Mouse (Mus musculus): ENCODE measurements around the gene Plxna4. TPM values are rescaled to one million over a fixed set of nuclear protein-coding genes. Genes with fewer than 3 reads are reported as not detected.

The Plxna4 gene
- polyA plus RNA-seq, 1 experiment from 2014 or later: 1.9 TPM

DNA sequence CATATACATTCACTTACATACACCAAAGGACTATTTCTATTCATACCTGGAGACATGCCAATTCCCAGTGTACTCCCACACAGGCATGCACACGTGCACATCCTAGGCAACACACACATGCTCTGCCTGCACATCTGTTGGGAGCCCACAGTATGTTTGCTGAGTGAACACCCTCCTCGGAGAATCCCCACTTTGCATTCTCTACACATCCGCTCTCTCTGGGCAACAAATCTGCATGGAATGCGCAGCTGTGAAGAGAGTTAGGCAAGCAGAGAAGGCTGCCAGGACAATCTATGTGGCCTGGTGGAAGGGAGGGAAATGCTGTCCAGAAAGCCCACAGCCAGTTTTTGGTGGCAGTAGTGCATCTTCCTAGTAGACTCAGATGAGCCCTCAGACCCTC is 123.9 kb downstream of the Plxna4 start:
- H3K9me3 ChIP-seq: no peaks in the 10 kb centered on the region
- H3K4me1 ChIP-seq: peaks cover 27% of the 10 kb centered on the region
- WGBS: 73% methylated on average over 4 of the region's 4 CpGs
- H3K36me3 ChIP-seq (replicated peaks): no peaks in the 10 kb centered on the region
- no peak for DNase-seq (ENCODE audit: low spot score)
- H3K27ac ChIP-seq (replicated peaks): no peak overlapping the region
- no peak overlapping the region for H3K4me3 ChIP-seq
- no peaks in the 10 kb centered on the region for H3K27me3 ChIP-seq (replicated peaks; ENCODE audit: low read depth, poor library complexity, severe bottlenecking)

DNA sequence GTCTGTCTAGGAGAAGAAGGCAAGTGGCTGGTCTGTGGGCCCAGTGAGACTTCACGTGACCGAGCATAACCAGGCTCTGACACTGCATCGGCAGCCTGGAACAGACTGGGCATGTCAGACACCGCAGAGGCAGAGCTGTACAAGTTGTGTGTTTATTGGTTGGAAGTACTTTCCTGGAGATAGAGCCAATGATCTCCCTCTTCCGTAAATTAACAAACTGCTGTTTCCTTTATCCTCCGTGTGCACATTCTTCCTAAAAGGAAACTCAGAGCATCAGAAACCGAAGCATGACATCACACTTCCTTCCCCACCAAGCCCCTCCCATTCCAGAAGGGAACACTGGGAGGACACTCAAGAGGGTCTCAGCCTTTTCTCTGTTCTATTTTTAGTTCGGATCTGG is 127.6 kb downstream of the Plxna4 start:
- Histone ChIP-seq H3K27me3 (replicated peaks; ENCODE audit: low read depth, poor library complexity, severe bottlenecking) (no peaks in the 10 kb centered on the region), H3K27ac (replicated peaks) (no peak overlapping the region), H3K4me3 (no peak overlapping the region), H3K36me3 (replicated peaks) (no peaks in the 10 kb centered on the region), H3K4me1 (peaks cover 24% of the 10 kb centered on the region), H3K9me3 (no peaks in the 10 kb centered on the region)
- DNase-seq (ENCODE audit: low spot score): no peak
- WGBS: 84% methylated on average over 8 of the region's 8 CpGs

DNA sequence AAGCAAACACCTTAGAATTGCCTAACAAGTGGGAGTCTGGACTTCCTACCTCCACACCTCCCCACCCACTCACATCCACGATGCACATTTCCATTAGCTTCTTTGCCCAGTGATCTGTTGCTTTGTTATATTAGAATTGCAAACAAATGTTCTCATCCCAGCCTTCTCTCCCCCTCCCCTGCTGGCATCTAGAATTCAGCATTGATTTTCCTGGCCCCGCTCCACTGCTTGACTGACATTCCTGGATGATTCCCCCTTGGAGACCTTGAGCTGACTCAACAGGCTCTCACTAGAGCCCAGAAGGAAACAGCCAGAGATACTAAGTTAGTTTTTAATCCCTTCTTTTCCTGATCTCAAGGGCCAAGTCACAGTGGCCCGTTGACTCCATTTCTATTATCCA is 131.4 kb downstream of the Plxna4 start:
- no peak overlapping the region for H3K27ac ChIP-seq (replicated peaks)
- no peak for DNase-seq (ENCODE audit: low spot score)
- peaks cover 15% of the 10 kb centered on the region for H3K4me1 ChIP-seq
- 80% methylated on average over 3 of the region's 3 CpGs for WGBS
- H3K9me3 ChIP-seq: no peaks in the 10 kb centered on the region
- H3K27me3 ChIP-seq (replicated peaks; ENCODE audit: low read depth, poor library complexity, severe bottlenecking): no peaks in the 10 kb centered on the region
- no peaks in the 10 kb centered on the region for H3K36me3 ChIP-seq (replicated peaks)
- H3K4me3 ChIP-seq: no peak overlapping the region

DNA sequence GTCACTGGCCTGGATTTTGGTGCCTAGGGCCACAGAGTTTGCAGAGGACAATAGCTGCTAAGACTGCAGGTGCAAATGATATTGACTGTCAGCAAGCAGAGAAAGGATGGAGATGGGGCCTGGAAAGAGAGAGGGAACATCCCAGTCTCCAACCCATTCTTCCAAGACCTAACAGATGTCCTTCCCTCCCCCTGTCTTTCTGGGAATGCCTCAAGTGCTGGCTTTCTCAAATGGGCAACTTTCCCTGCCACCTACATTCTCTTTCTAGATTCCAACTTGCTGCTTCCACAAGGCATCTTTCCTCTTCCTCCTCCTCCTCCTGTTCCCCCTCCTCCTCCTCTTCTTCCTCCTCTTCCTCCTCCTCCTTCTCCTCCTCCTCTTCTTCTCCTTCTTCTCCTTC is 136.1 kb downstream of the Plxna4 start:
- no peak overlapping the region for H3K27ac ChIP-seq (replicated peaks)
- H3K4me3 ChIP-seq: no peak overlapping the region
- no peaks in the 10 kb centered on the region for H3K27me3 ChIP-seq (replicated peaks; ENCODE audit: low read depth, poor library complexity, severe bottlenecking)
- H3K4me1 ChIP-seq: 0 out of 2 replicates have a peak, but pooled peaks cover 4% of the 10 kb centered on the region
- no peaks in the 10 kb centered on the region for H3K36me3 ChIP-seq (replicated peaks)
- no peaks in the 10 kb centered on the region for H3K9me3 ChIP-seq
- DNase-seq (ENCODE audit: low spot score): no peak

DNA sequence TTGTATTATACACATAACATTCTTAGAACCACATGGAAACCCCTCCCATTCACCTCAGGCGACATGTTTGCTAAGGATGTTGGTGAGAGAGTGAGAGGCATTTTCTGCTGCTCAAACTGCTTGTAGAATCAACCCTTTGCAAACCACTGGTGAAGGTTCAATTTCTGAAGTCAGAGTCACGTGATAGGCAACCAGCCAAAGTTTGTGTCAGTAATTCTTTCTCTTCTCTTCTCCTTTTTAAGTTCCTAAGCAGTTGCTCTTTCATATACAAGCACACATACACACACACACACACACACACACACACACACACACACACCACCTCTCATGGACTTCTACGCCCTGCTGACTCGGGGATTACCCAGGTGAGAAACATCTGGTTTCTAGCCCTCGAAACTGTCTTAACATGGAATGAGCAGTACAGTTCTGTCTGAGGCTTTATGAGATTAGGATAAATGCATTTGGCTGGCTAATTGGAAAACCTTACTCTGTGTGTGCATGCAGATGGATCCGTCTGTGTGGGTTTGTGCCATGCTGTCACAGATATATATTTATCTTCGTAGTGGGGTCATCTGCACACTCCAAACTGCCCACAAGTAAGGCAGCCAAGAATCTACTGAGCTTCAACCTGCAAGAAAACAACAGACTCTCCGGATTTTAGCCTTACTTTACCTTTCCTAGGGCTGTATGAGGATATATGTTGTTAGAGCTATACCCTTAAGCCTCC is 138.6 kb downstream of the Plxna4 start:
- no peak for DNase-seq (ENCODE audit: low spot score)
- Histone ChIP-seq H3K4me1 (peaks cover 16% of the 10 kb centered on the region), H3K36me3 (replicated peaks) (no peaks in the 10 kb centered on the region), H3K27me3 (replicated peaks; ENCODE audit: low read depth, poor library complexity, severe bottlenecking) (no peaks in the 10 kb centered on the region), H3K9me3 (no peaks in the 10 kb centered on the region), H3K27ac (replicated peaks) (no peak overlapping the region), H3K4me3 (no peak overlapping the region)
- 87% methylated on average over 8 of the region's 8 CpGs for WGBS

DNA sequence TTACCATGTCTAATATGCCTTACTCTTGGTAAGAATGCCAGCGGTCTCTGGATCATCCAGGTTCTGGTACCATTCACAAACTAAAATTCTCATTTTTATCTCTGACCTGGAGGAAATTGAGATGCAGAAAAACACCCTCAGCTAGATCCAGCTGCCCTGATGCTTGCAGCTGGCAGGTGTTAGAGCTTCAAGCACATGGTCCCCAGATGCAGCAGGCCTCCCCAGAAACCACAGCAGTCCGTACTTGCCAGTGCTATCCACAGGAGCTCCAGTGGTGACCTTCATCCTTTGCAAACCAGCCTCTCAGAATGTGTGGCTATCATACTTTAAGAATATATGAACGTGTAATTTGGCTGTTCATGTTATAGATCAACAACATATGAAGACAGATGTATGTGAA is 139.2 kb downstream of the Plxna4 start:
- Histone ChIP-seq H3K27me3 (replicated peaks; ENCODE audit: low read depth, poor library complexity, severe bottlenecking) (no peaks in the 10 kb centered on the region), H3K9me3 (no peaks in the 10 kb centered on the region), H3K4me3 (no peak overlapping the region), H3K36me3 (replicated peaks) (no peaks in the 10 kb centered on the region), H3K27ac (replicated peaks) (no peak overlapping the region), H3K4me1 (peaks cover 19% of the 10 kb centered on the region)
- DNase-seq (ENCODE audit: low spot score): peak; percentile 34
- 74% methylated on average over 3 of the region's 3 CpGs for WGBS

DNA sequence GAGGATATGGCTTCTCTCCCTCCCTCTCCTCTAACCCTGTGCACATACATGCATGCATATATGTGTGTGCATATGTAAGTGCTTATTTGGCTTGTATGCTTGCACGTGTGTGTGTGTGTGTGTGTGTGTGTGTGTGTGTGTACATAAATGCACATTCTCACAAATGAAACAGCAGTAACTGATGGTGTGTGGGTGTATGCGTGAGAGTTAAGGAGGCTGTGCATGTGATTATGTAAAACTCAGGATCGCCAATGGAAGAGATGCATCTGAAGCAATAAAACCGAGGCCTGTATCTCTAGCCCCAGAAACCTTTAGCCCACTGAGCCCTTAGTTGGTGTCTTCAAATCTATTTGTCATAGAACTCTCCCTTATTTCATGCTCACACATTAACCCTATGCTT is 141.7 kb downstream of the Plxna4 start:
- DNase-seq (ENCODE audit: low spot score): no peak
- Histone ChIP-seq H3K9me3 (no peaks in the 10 kb centered on the region), H3K27me3 (replicated peaks; ENCODE audit: low read depth, poor library complexity, severe bottlenecking) (no peaks in the 10 kb centered on the region), H3K4me1 (peaks cover 19% of the 10 kb centered on the region), H3K4me3 (no peak overlapping the region), H3K27ac (replicated peaks) (no peak overlapping the region), H3K36me3 (replicated peaks) (no peaks in the 10 kb centered on the region)
- 78% methylated on average over 4 of the region's 4 CpGs for WGBS

DNA sequence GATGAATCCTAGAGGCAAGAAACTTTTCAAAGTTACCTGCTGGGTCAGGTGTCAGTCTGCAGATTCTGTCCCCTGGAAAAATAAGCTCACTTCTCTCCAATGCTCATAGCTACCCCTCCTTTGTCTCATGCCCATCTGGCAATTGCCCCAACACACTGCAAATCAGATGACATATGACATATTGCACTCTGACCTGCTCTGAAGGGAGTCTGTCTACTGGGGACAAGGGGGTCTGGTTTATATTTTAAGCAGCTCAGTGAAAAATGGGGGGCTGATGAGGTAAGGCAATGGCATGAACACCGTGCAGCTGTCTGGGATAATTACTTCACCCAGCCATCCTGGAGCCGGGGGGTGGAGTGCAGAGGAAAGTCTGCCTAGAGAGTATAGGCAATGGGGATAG is 142.7 kb downstream of the Plxna4 start:
- H3K4me1 ChIP-seq: peaks cover 19% of the 10 kb centered on the region
- H3K9me3 ChIP-seq: no peaks in the 10 kb centered on the region
- H3K27me3 ChIP-seq (replicated peaks; ENCODE audit: low read depth, poor library complexity, severe bottlenecking): no peaks in the 10 kb centered on the region
- WGBS: 41% methylated on average over 2 of the region's 2 CpGs
- no peak overlapping the region for H3K4me3 ChIP-seq
- H3K27ac ChIP-seq (replicated peaks): no peak overlapping the region
- DNase-seq (ENCODE audit: low spot score): peak; percentile 29
- no peaks in the 10 kb centered on the region for H3K36me3 ChIP-seq (replicated peaks)

DNA sequence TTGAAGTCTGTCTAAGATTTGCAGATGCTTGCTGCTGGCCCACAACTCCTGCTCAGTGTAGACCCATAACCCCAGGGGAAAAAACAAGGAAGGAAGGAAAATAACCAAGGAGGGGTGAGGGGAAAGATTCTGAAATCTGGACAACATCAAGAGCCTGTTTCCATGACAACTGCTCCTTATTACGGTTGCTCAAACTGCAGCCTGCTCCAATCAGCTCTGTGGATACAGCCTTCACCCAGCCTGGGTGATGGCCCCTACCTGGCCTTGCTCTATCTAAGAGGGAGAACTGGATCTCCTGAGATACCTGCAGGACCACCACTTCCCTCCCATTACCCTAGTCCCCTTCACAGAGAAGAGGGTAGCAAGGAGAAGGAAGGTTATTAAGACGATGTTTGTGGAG is 143.6 kb downstream of the Plxna4 start:
- H3K36me3 ChIP-seq (replicated peaks): no peaks in the 10 kb centered on the region
- H3K9me3 ChIP-seq: no peaks in the 10 kb centered on the region
- DNase-seq (ENCODE audit: low spot score): peak; percentile 27
- no peaks in the 10 kb centered on the region for H3K27me3 ChIP-seq (replicated peaks; ENCODE audit: low read depth, poor library complexity, severe bottlenecking)
- no peak overlapping the region for H3K4me3 ChIP-seq
- peaks cover 19% of the 10 kb centered on the region for H3K4me1 ChIP-seq
- H3K27ac ChIP-seq (replicated peaks): no peak overlapping the region
- WGBS: 74% methylated on average over 2 of the region's 2 CpGs

DNA sequence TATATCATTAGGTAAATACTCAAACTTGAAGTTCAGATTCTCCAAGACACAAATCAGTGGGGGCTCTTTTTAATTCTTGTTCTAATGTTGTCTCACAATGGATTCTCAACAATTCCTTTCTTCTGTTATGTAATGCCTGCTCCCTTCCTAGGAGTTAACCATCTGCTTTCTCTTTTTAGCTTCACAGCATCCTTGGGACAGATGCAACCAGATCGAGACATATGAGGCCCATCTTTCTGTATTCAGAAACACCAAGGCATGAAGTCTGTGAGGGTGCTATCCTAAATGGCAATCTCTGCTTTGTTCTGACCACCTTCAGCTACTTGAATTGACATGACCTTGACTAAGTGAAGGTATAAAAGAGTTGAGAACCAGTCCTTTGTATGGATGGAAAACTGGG is 144.3 kb downstream of the Plxna4 start:
- H3K4me3 ChIP-seq: no peak overlapping the region
- no peaks in the 10 kb centered on the region for H3K27me3 ChIP-seq (replicated peaks; ENCODE audit: low read depth, poor library complexity, severe bottlenecking)
- no peak for DNase-seq (ENCODE audit: low spot score)
- H3K36me3 ChIP-seq (replicated peaks): no peaks in the 10 kb centered on the region
- H3K9me3 ChIP-seq: no peaks in the 10 kb centered on the region
- H3K4me1 ChIP-seq: peaks cover 16% of the 10 kb centered on the region
- H3K27ac ChIP-seq (replicated peaks): no peak overlapping the region
- WGBS: 84% methylated on average over 1 of the region's 1 CpGs

DNA sequence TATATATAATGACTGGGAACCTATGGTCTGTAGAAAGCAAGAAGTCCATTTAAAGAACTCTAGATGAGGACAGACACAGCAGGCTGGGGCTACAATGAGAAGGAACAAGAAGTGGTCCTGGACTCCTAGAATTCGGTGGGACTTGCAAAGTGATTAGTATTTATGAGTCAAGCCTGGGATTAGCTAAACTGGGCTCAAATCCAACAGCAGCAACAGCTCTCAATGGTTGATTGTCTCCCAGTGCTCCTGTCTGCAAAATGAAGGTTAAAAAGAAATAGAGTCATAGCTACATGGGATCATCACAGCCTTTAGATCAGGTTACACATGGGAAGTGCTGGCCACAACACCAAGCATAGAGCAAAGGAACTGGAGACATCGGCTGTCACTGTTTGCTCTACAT is 148.6 kb downstream of the Plxna4 start:
- Histone ChIP-seq H3K4me3 (no peak overlapping the region), H3K36me3 (replicated peaks) (no peaks in the 10 kb centered on the region), H3K27ac (replicated peaks) (no peak overlapping the region), H3K4me1 (peaks cover 8% of the 10 kb centered on the region), H3K27me3 (replicated peaks; ENCODE audit: low read depth, poor library complexity, severe bottlenecking) (no peaks in the 10 kb centered on the region), H3K9me3 (no peaks in the 10 kb centered on the region)
- 85% methylated on average over 2 of the region's 2 CpGs for WGBS
- DNase-seq (ENCODE audit: low spot score): no peak

DNA sequence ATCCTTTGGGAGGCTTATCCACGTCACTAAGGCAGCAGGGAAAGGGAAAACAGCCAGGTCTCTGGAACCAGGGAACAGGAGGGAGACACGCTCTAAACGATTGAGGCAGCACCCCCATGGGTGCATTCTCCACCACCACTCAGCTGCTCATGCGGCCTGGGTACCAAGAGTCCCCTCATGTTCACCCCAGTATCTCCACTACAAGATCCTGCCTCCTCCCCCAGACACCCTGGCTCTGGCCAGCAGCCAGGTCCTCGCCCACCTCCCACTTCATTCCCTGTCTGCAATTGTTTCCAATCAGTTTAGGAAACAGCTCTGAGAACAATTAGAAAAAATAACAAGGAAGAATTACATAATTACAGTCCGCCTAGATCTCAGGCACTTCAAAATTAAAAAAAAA is 150.8 kb downstream of the Plxna4 start:
- Histone ChIP-seq H3K27ac (replicated peaks) (no peak overlapping the region), H3K27me3 (replicated peaks; ENCODE audit: low read depth, poor library complexity, severe bottlenecking) (no peaks in the 10 kb centered on the region), H3K4me3 (no peak overlapping the region), H3K36me3 (replicated peaks) (no peaks in the 10 kb centered on the region), H3K4me1 (peaks cover 4% of the 10 kb centered on the region), H3K9me3 (no peaks in the 10 kb centered on the region)
- 71% methylated on average over 6 of the region's 6 CpGs for WGBS
- no peak for DNase-seq (ENCODE audit: low spot score)

DNA sequence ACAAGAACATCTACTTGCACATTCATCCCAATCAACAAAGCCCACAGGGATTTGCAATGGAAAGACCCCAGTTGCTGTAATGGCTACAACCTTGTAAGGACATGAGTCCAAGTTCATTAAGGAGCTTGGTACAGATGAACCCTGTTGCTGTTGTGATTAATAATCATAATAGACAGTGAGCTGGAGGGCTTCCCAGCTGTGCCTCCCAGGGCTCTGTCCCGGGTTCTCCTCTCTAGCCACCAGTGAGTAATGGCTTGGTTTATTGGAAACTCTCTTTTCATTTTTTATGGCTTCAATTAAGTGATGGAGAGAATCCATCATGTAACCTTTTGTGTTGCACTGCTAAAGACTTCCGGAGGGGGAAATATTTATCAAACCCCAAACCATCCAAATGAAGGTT is 164.9 kb downstream of the Plxna4 start:
- no peak overlapping the region for H3K4me3 ChIP-seq
- no peak for DNase-seq (ENCODE audit: low spot score)
- no peaks in the 10 kb centered on the region for H3K36me3 ChIP-seq (replicated peaks)
- no peaks in the 10 kb centered on the region for H3K27me3 ChIP-seq (replicated peaks; ENCODE audit: low read depth, poor library complexity, severe bottlenecking)
- no peak overlapping the region for H3K27ac ChIP-seq (replicated peaks)
- no peaks in the 10 kb centered on the region; the same call in 1 of the 2 replicates for H3K4me1 ChIP-seq
- H3K9me3 ChIP-seq: no peaks in the 10 kb centered on the region
- WGBS: 89% methylated on average over 2 of the region's 2 CpGs

All from embryonic facial prominence, embryonic 10.5 days (tissue).